Mouse (Mus musculus) telencephalon, adult 2 months (tissue): Measurements from ENCODE around the gene Yy2.

Experiments
- DNase-seq: peaks from one replicate; pipeline ENCODE4 v3.0.0-alpha.2; 2011; ENCODE audit warnings: low read depth, low spot score

The Yy2 gene

GRCm38 (mm10) chrX:157568840-157569239, at the start of gene Yy2:
Yy2 (minus strand) TSS chrX:157568985.
- no peak for DNase-seq

GRCm38 (mm10) chrX:157612894-157613293, 44.1 kb upstream of the Yy2 start:
- no peak for DNase-seq

GRCm38 (mm10) chrX:157601450-157601849, 32.7 kb upstream of the Yy2 start:
- no peak for DNase-seq

GRCm38 (mm10) chrX:157598186-157598996, 29.6 kb upstream of the Yy2 start, which contains the start of gene Mbtps2:
Mbtps2 (minus strand) TSS chrX:157598715.
- DNase-seq, result peak; percentile 34

GRCm38 (mm10) chrX:157597585-157598185, 28.9 kb upstream of the Yy2 start:
- DNase-seq, result no peak

GRCm38 (mm10) chrX:157596802-157597201, 28.0 kb upstream of the Yy2 start:
- DNase-seq, result no peak

GRCm38 (mm10) chrX:157595927-157596326, 27.1 kb upstream of the Yy2 start:
- DNase-seq, result no peak

GRCm38 (mm10) chrX:157594606-157595005, 25.8 kb upstream of the Yy2 start:
- DNase-seq, result no peak

GRCm38 (mm10) chrX:157587001-157587400, 18.2 kb upstream of the Yy2 start:
- no peak for DNase-seq

GRCm38 (mm10) chrX:157586397-157586796, 17.6 kb upstream of the Yy2 start:
- no peak for DNase-seq

GRCm38 (mm10) chrX:157579108-157579614, 10.4 kb upstream of the Yy2 start:
- no peak for DNase-seq

- DNase-seq, result no peak
Measured at GRCm38 (mm10) chrX:157574683-157575082, 5.9 kb upstream of the Yy2 start.

GRCm38 (mm10) chrX:157563794-157564193, 5.0 kb downstream of the Yy2 start:
- no peak for DNase-seq

GRCm38 (mm10) chrX:157547082-157547481, 21.7 kb downstream of the Yy2 start:
- no peak for DNase-seq
